Mouse (Mus musculus) neural tube, embryonic 11.5 days (tissue): ENCODE measurements around the gene Pank2. TPM values are rescaled to one million over a fixed set of nuclear protein-coding genes. Genes with fewer than 3 reads are reported as not detected.

Experiments
- ATAC-seq: fragments of 200-750 bp; cut with Nextera tagmentation; 2 replicates; pipeline ENCODE4 v1.8.0; 2017; ENCODE audit warnings: moderate number of reproducible peaks, mild to moderate bottlenecking, moderate TSS enrichment, moderate library complexity; ENCODE audit not compliant: insufficient read depth, low FRiP score, low TSS enrichment
- DNase-seq: peaks from one replicate; pipeline ENCODE4 v3.0.0-alpha.2; 2015; ENCODE audit warnings: low spot score
- H3K27ac ChIP-seq: fragments of 300-500 bp; sonication (generic); 2 replicates; pipeline ENCODE4 v1.5.1; 2014; ENCODE audit warnings: low read depth, mild to moderate bottlenecking, low read length
- H3K27me3 ChIP-seq: fragments of 300-500 bp; sonication (generic); 2 replicates; pipeline ENCODE4 v1.6.1; 2014; ENCODE audit warnings: mild to moderate bottlenecking, low read length, mixed read lengths; ENCODE audit not compliant: control insufficient read depth, insufficient read depth
- H3K36me3 ChIP-seq: fragments of 300-500 bp; sonication (generic); 2 replicates; pipeline ENCODE4 v1.6.1; 2014; ENCODE audit warnings: mild to moderate bottlenecking, low read length, moderate library complexity, mixed read lengths; ENCODE audit not compliant: control insufficient read depth, insufficient read depth
- H3K4me1 ChIP-seq: fragments of 300-500 bp; sonication (generic); 2 replicates; pipeline ENCODE4 v1.6.1; 2014; ENCODE audit warnings: low read length, mixed read lengths; ENCODE audit not compliant: control insufficient read depth, insufficient read depth
- H3K4me2 ChIP-seq: fragments of 300-500 bp; sonication (generic); 2 replicates; pipeline ENCODE4 v1.6.1; 2014; ENCODE audit warnings: low read depth, mild to moderate bottlenecking, moderate library complexity
- H3K4me3 ChIP-seq: fragments of 300-500 bp; sonication (generic); 2 replicates; pipeline ENCODE4 v1.5.1; 2014; ENCODE audit warnings: low read depth, low read length
- H3K9ac ChIP-seq: fragments of 300-500 bp; sonication (generic); 2 replicates; pipeline ENCODE4 v1.6.1; 2014; ENCODE audit warnings: mild to moderate bottlenecking, low read length
- H3K9me3 ChIP-seq: fragments of 300-500 bp; sonication (generic); 2 replicates; pipeline ENCODE4 v1.6.1; 2016; ENCODE audit warnings: low read length; ENCODE audit not compliant: control insufficient read depth
- WGBS: fragments of 180-500 bp; shearing (Covaris S2); extraction: QIAGEN DNeasy Blood & Tissue Kit; methylation state at CpG from one replicate; pipeline ENCODE4 v1.1.7; 2014; 5-methylcytosine and 5-hydroxymethylcytosine counted together
- polyA plus RNA-seq: library from polyadenylated mRNA; unstranded; fragments of >200 nt; fragmentation: Nextera tagmentation; extraction: Ambion mirVana; gene quantifications from 2 replicates; pipeline ENCODE4 v1.2.1, GENCODE M21; 2014

Pank2 gene
- 58.2 and 58.5 TPM in 2 replicates for polyA plus RNA-seq

DNA sequence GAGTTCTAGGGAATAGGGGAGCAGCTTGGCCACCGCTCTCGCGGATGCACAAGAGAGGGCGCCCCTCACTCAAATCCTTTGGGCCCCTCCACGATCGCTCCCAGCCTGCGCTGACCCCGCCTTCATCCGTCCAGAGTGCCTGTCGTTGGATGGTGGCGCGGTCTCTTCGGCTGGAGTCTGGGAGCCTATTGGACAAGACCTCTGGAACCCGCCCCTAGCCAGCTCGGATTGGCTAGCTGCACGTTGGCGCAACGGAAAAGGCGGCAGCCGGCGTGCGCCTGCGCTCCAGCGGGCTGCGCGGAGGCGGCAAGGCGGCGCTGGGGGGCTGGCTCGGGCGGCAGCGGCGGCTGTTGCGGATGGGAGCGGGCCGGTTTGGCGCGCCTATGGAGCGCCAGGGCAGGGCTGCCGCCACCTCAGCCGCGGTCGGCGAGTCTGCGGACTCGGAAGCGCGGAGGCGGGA, at the start of gene Pank2:
Pank2 (plus strand) TSS at position 283 of the 460 bp plus-strand sequence.
- no peaks in the 10 kb centered on the region for H3K9me3 ChIP-seq
- H3K4me2 ChIP-seq: peak within 1 kb of the TSS; percentile 67
- H3K27ac ChIP-seq: peak within 1 kb of the TSS; percentile 99
- H3K4me1 ChIP-seq: peaks cover 14% of the 10 kb centered on the region
- 0% methylated on average over 43 of the region's 49 CpGs for whole genome bisulfite sequencing
- no peaks in the 10 kb centered on the region for H3K36me3 ChIP-seq
- no peaks in the 10 kb centered on the region for H3K27me3 ChIP-seq
- ATAC-seq (peak; percentile 100), DNase-seq (peak; percentile 98)
- peak within 1 kb of the TSS; percentile 96 for H3K9ac ChIP-seq
- H3K4me3 ChIP-seq: peak within 1 kb of the TSS; percentile 90

GRCm38 (mm10) chr2:131213773-131214172, 48.5 kb upstream of the Pank2 start:
- DNase-seq (no peak), ATAC-seq (no peak)
- no peaks in the 10 kb centered on the region for H3K9me3 ChIP-seq
- H3K4me1 ChIP-seq: peaks cover 5% of the 10 kb centered on the region; the same call in 1 of the 2 replicates
- no peak overlapping the region for H3K9ac ChIP-seq
- no peak overlapping the region for H3K4me2 ChIP-seq
- no peaks in the 10 kb centered on the region; the same call in 1 of the 2 replicates for H3K36me3 ChIP-seq
- 87% methylated on average over 7 of the region's 7 CpGs for WGBS
- no peak overlapping the region for H3K27ac ChIP-seq
- H3K4me3 ChIP-seq: no peak overlapping the region
- H3K27me3 ChIP-seq: no peaks in the 10 kb centered on the region

GRCm38 (mm10) chr2:131215941-131216858, 46.1 kb upstream of the Pank2 start:
- Histone ChIP-seq H3K9ac (no peak overlapping the region), H3K27me3 (no peaks in the 10 kb centered on the region), H3K4me3 (no peak overlapping the region), H3K27ac (no peak overlapping the region), H3K4me1 (no peaks in the 10 kb centered on the region; the same call in 1 of the 2 replicates), H3K36me3 (no peaks in the 10 kb centered on the region; the same call in 1 of the 2 replicates), H3K4me2 (no peak overlapping the region), H3K9me3 (no peaks in the 10 kb centered on the region)
- DNase-seq (no peak), ATAC-seq (no peak)
- WGBS: 87% methylated on average over 7 of the region's 7 CpGs

GRCm38 (mm10) chr2:131220030-131220429, 42.3 kb upstream of the Pank2 start:
- WGBS: 83% methylated on average over 4 of the region's 4 CpGs
- Histone ChIP-seq H3K27ac (no peak overlapping the region), H3K9ac (no peak overlapping the region), H3K27me3 (no peaks in the 10 kb centered on the region), H3K4me2 (no peak overlapping the region), H3K4me3 (no peak overlapping the region), H3K36me3 (no peaks in the 10 kb centered on the region), H3K9me3 (no peaks in the 10 kb centered on the region), H3K4me1 (no peaks in the 10 kb centered on the region)
- DNase-seq (no peak), ATAC-seq (no peak)

GRCm38 (mm10) chr2:131221853-131222515, 40.3 kb upstream of the Pank2 start:
- H3K27ac ChIP-seq: no peak overlapping the region
- DNase-seq: no peak
- H3K9ac ChIP-seq: no peak overlapping the region
- no peaks in the 10 kb centered on the region for H3K4me1 ChIP-seq
- H3K36me3 ChIP-seq: no peaks in the 10 kb centered on the region
- H3K27me3 ChIP-seq: no peaks in the 10 kb centered on the region
- no peak overlapping the region for H3K4me3 ChIP-seq
- H3K9me3 ChIP-seq: no peaks in the 10 kb centered on the region
- H3K4me2 ChIP-seq: no peak overlapping the region
- ATAC-seq: no peak
- 84% methylated on average over 3 of the region's 3 CpGs for WGBS

GRCm38 (mm10) chr2:131222562-131222961, 39.7 kb upstream of the Pank2 start:
- H3K4me1 ChIP-seq: no peaks in the 10 kb centered on the region
- no peaks in the 10 kb centered on the region for H3K27me3 ChIP-seq
- ATAC-seq (no peak), DNase-seq (no peak)
- H3K4me3 ChIP-seq: no peak overlapping the region
- WGBS: 67% methylated on average over 5 of the region's 5 CpGs
- no peaks in the 10 kb centered on the region for H3K36me3 ChIP-seq
- H3K27ac ChIP-seq: no peak overlapping the region
- no peak overlapping the region for H3K4me2 ChIP-seq
- H3K9me3 ChIP-seq: no peaks in the 10 kb centered on the region
- no peak overlapping the region for H3K9ac ChIP-seq

DNA sequence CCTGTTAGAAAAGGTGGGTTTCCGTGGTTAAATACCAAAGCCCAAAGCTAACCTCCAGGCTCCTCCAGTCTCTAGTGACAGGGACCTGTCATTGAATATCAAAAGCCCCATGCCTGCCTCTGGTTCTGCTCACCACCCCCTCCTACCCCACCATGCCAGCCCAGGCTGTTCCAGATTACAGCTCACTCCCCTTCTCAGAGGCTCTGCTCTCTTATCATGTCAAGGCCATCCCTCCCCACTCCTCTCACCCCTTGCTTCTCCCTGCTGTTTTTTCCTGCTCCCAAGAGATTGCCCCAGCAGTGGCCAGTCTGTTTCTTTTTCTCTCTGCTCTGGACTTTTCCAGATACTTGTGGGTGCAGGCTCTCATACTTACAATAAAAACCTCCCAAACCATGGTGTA, 38.7 kb upstream of the Pank2 start:
- DNase-seq (no peak), ATAC-seq (no peak)
- Histone ChIP-seq H3K4me2 (no peak overlapping the region), H3K4me1 (no peaks in the 10 kb centered on the region), H3K27me3 (no peaks in the 10 kb centered on the region), H3K9ac (no peak overlapping the region), H3K36me3 (no peaks in the 10 kb centered on the region), H3K4me3 (no peak overlapping the region), H3K27ac (no peak overlapping the region), H3K9me3 (no peaks in the 10 kb centered on the region)
- WGBS: 62% methylated on average over 1 of the region's 1 CpGs

DNA sequence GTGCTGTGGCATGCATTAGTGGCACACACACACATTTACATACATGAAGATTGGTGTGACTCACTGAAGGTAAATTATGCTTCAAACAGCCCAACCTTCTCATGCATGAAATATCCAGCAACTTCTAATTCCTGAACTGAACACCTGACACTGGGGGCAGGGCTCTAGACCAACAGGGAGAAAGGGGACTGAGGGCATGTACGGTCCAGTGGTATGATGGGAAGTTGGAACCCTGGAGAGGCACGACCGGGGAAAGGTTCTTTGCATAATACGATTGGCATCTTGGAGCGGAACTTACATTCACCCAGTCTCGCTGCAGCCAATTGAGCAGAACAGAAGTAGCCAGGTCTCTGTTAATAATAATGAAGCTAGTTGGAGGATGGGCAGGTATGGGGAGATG, 37.1 kb upstream of the Pank2 start:
- ATAC-seq: no peak
- no peak for DNase-seq
- WGBS: 92% methylated on average over 6 of the region's 6 CpGs

More for the DNA sequence above, 37.1 kb upstream of the Pank2 start:
- Histone ChIP-seq H3K4me2 (no peak overlapping the region), H3K4me3 (no peak overlapping the region), H3K4me1 (no peaks in the 10 kb centered on the region), H3K9me3 (no peaks in the 10 kb centered on the region), H3K36me3 (no peaks in the 10 kb centered on the region), H3K27ac (no peak overlapping the region), H3K27me3 (no peaks in the 10 kb centered on the region), H3K9ac (no peak overlapping the region)
